Mouse (Mus musculus) cortical plate, adult 2 months (tissue): ENCODE measurements around the gene Gm42421.

Source experiments
- CTCF ChIP-seq: fragments of 200-500 bp; IDR thresholded peaks from 2 replicates; pipeline ENCODE4 v1.5.1; 2011; ENCODE audit warnings: mild to moderate bottlenecking, control low read depth, low read length; ENCODE audit not compliant: insufficient read depth; ENCODE audit errors: extremely low read depth
- POLR2A ChIP-seq: fragments of 200-500 bp; IDR thresholded peaks from 2 replicates; pipeline ENCODE4 v1.6.1; 2011; ENCODE audit warnings: mild to moderate bottlenecking, low read length, control low read depth; ENCODE audit not compliant: insufficient read depth; ENCODE audit errors: extremely low read depth

- no peak for TF ChIP-seq POLR2A
- no peak for TF ChIP-seq CTCF
Measured at GRCm38 (mm10) chr5:143924781-143925452, 3.1 kb upstream of the Gm42421 start.
